Mouse (Mus musculus) ES-Bruce4 (cell line): ENCODE results near the gene Ndufa12.

ENCODE experiments used
- CTCF ChIP-seq: IDR thresholded peaks from one replicate; pipeline ENCODE4 v1.8.1; 2011; ENCODE audit warnings: low read depth, low read length
- EP300 ChIP-seq: IDR thresholded peaks from 2 replicates; pipeline ENCODE4 v1.6.1; 2011; ENCODE audit warnings: low read depth, low read length; ENCODE audit not compliant: insufficient read depth

DNA sequence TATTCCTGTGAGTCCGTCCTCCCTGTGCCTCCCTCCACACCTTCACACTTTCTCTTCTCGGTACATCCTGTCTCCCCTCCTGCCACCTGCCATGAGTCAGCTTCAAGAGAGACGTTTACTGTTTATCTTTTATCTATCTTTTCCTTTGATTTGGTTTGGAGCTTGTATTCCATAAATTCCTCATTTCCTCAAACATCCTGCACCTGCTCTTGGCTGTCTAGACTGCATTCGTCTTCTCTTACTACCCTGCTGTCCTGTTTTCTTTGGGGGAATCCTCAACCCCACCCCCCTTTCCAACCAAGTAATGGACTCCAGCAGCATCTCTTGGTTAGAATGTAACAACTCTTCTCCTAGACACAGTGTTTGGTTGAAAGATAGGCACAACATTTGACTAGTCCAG is 36.7 kb downstream of the Ndufa12 start:
- TF ChIP-seq CTCF (no peak), EP300 (no peak)
